Mouse (Mus musculus) kidney, adult 2 months (tissue): ENCODE measurements at regions not wholly inside any gene's neighbourhood (a gene's known extent, or its start where the extent isn't known, plus 50 kb on each side); places are given as distances from the start of the nearest gene placed in this dataset.

Source experiments
- DNase-seq: peaks from one replicate; pipeline ENCODE4 v3.0.0; 2021
- H3K27ac ChIP-seq: fragments of 200-500 bp; 2 replicates; pipeline ENCODE4 v1.5.1; 2012; ENCODE audit warnings: low read depth, low read length, control low read depth, inconsistent platforms; ENCODE audit not compliant: insufficient read depth
- H3K27me3 ChIP-seq: fragments of 200-500 bp; replicated peaks from 2 replicates; pipeline ENCODE4 v1.6.1; 2012; ENCODE audit warnings: mild to moderate bottlenecking, moderate library complexity, low read length, inconsistent platforms; ENCODE audit not compliant: control insufficient read depth, insufficient read depth
- H3K36me3 ChIP-seq: fragments of 200-500 bp; 2 replicates; pipeline ENCODE4 v1.6.1; 2012; ENCODE audit warnings: mild to moderate bottlenecking, moderate library complexity, low read length, inconsistent platforms; ENCODE audit not compliant: control insufficient read depth, insufficient read depth
- H3K4me1 ChIP-seq: fragments of 200-500 bp; 2 replicates; pipeline ENCODE4 v1.6.1; 2011; ENCODE audit warnings: low read length; ENCODE audit not compliant: control insufficient read depth, insufficient read depth
- H3K4me3 ChIP-seq: fragments of 200-500 bp; 2 replicates; pipeline ENCODE4 v1.5.1; 2011; ENCODE audit warnings: mild to moderate bottlenecking, low read depth, low read length, control low read depth; ENCODE audit not compliant: insufficient read depth
- CTCF ChIP-seq: fragments of 200-500 bp; conservative IDR thresholded peaks from 2 replicates; pipeline ENCODE4 v1.5.1; 2011; ENCODE audit warnings: low read depth, mild to moderate bottlenecking, control low read depth, low read length, moderate library complexity, mixed read lengths; ENCODE audit not compliant: insufficient read depth, insufficient read length
- POLR2A ChIP-seq: fragments of 200-500 bp; IDR thresholded peaks from one replicate; pipeline ENCODE4 v1.6.1; 2011; ENCODE audit warnings: low read depth, low read length, control low read depth
- WGBS: fragments of 180-500 bp; shearing (Covaris S2); methylation state at CpG from one replicate; pipeline ENCODE4 v1.1.7; 2018; 5-methylcytosine and 5-hydroxymethylcytosine counted together

GRCm38 (mm10) chr6:51771001-51771400 lies 241.3 kb downstream of the Skap2 start:
- Histone ChIP-seq H3K27me3 (no peaks in the 10 kb centered on the region), H3K4me3 (no peak overlapping the region), H3K4me1 (no peaks in the 10 kb centered on the region), H3K27ac (no peak overlapping the region), H3K36me3 (no peaks in the 10 kb centered on the region)
- no peak for DNase-seq
- WGBS, result 44% methylated on average over 9 of the region's 9 CpGs
- TF ChIP-seq CTCF (no peak), POLR2A (no peak)

GRCm38 (mm10) chr6:51771424-51771823 lies 240.9 kb downstream of the Skap2 start:
- 30% methylated on average over 11 of the region's 11 CpGs for WGBS
- TF ChIP-seq POLR2A, result no peak
- TF ChIP-seq CTCF, result no peak
- H3K27ac ChIP-seq, result no peak overlapping the region
- H3K27me3 ChIP-seq, result no peaks in the 10 kb centered on the region
- DNase-seq, result no peak
- no peaks in the 10 kb centered on the region for H3K36me3 ChIP-seq
- no peaks in the 10 kb centered on the region for H3K4me1 ChIP-seq
- no peak overlapping the region for H3K4me3 ChIP-seq

- Histone ChIP-seq H3K36me3 (no peaks in the 10 kb centered on the region), H3K4me1 (no peaks in the 10 kb centered on the region), H3K27ac (no peak overlapping the region), H3K4me3 (no peak overlapping the region), H3K27me3 (no peaks in the 10 kb centered on the region)
- TF ChIP-seq POLR2A, result no peak
- peak; percentile 35; the same call in 1 of the 2 replicates for TF ChIP-seq CTCF
- DNase-seq, result peak; percentile 9
- 88% methylated on average over 3 of the region's 3 CpGs for WGBS
Observed at GRCm38 (mm10) chr6:51774771-51775170, 237.6 kb downstream of the Skap2 start.

- TF ChIP-seq POLR2A (no peak), CTCF (no peak)
- no peak overlapping the region for H3K27ac ChIP-seq
- no peaks in the 10 kb centered on the region for H3K27me3 ChIP-seq
- WGBS, result 41% methylated on average over 3 of the region's 3 CpGs
- H3K36me3 ChIP-seq, result no peaks in the 10 kb centered on the region
- no peak overlapping the region for H3K4me3 ChIP-seq
- DNase-seq, result no peak
- no peaks in the 10 kb centered on the region for H3K4me1 ChIP-seq
Observed at GRCm38 (mm10) chr6:51785615-51786014, 226.7 kb downstream of the Skap2 start.

- WGBS, result 62% methylated on average over 3 of the region's 3 CpGs
- TF ChIP-seq CTCF, result no peak
- TF ChIP-seq POLR2A, result no peak
- Histone ChIP-seq H3K27me3 (no peaks in the 10 kb centered on the region), H3K4me1 (no peaks in the 10 kb centered on the region), H3K27ac (no peak overlapping the region), H3K36me3 (no peaks in the 10 kb centered on the region), H3K4me3 (no peak overlapping the region)
- peak; percentile 59 for DNase-seq
Observed at GRCm38 (mm10) chr6:51786836-51787235, 225.5 kb downstream of the Skap2 start.

- DNase-seq, result no peak
- no peak overlapping the region for H3K4me3 ChIP-seq
- no peak overlapping the region for H3K27ac ChIP-seq
- H3K27me3 ChIP-seq, result no peaks in the 10 kb centered on the region
- WGBS, result 81% methylated on average over 9 of the region's 9 CpGs
- no peaks in the 10 kb centered on the region for H3K36me3 ChIP-seq
- H3K4me1 ChIP-seq, result no peaks in the 10 kb centered on the region
- no peak for TF ChIP-seq POLR2A
- TF ChIP-seq CTCF, result no peak
Observed at GRCm38 (mm10) chr6:51788156-51788555, 224.2 kb downstream of the Skap2 start.

- no peak for DNase-seq
- Histone ChIP-seq H3K4me1 (no peaks in the 10 kb centered on the region), H3K27ac (no peak overlapping the region), H3K27me3 (no peaks in the 10 kb centered on the region), H3K4me3 (no peak overlapping the region), H3K36me3 (no peaks in the 10 kb centered on the region)
- WGBS, result 62% methylated on average over 5 of the region's 5 CpGs
- TF ChIP-seq POLR2A (no peak), CTCF (no peak)
Observed at GRCm38 (mm10) chr6:51790293-51790692, 222.1 kb downstream of the Skap2 start.

- Histone ChIP-seq H3K27me3 (no peaks in the 10 kb centered on the region), H3K36me3 (no peaks in the 10 kb centered on the region), H3K27ac (no peak overlapping the region), H3K4me3 (no peak overlapping the region), H3K4me1 (no peaks in the 10 kb centered on the region)
- 79% methylated on average over 7 of the region's 7 CpGs for WGBS
- DNase-seq, result no peak
- TF ChIP-seq CTCF (no peak), POLR2A (no peak)
Observed at GRCm38 (mm10) chr6:51790693-51791092, 221.7 kb downstream of the Skap2 start.
